Mouse (Mus musculus) left cerebral cortex, adult 2 months (tissue): Measurements from ENCODE around the gene Kif26b. TPM values are rescaled to one million over a fixed set of nuclear protein-coding genes. Genes with fewer than 3 reads are reported as not detected.

Experiments used
- DNase-seq, 2 experiments: peaks; one replicate each; pipeline ENCODE4 v3.0.0; 2021 to 2022; ENCODE audit warnings: low spot score in 2 of 2, mixed read lengths in 1 of 2; ENCODE audit errors: extremely low spot score in 1 of 2
- H3K27ac ChIP-seq: fragments of 200-600 bp; 2 replicates; pipeline ENCODE4 v1.8.1; 2022
- H3K4me3 ChIP-seq: fragments of 200-600 bp; 2 replicates; pipeline ENCODE4 v1.8.1; 2022
- CTCF ChIP-seq: fragments of 200-600 bp; IDR thresholded peaks from 2 replicates; pipeline ENCODE4 v1.8.1; 2022; ENCODE audit warnings: antibody characterized with exemption, mild to moderate bottlenecking, moderate library complexity
- intact Hi-C: fragments of 180-260 bp; cut with DNase I; formaldehyde crosslinking; loops from one replicate; pipeline ENCODE4 v1.15.1; 2025
- total RNA-seq, 2 experiments: library from RNA; stranded (reverse); gene quantifications; 2 replicates each; pipeline ENCODE4 v1.2.3; 2021

Kif26b gene
- total RNA-seq, 2 experiments from 2014 or later = 8.3 to 10.5 TPM

GRCm38 (mm10) chr1:178512323-178513031 lies 16.4 kb upstream of the Kif26b start:
- no peak for DNase-seq
- no peak for TF ChIP-seq CTCF
- no peak overlapping the region for H3K4me3 ChIP-seq
- no peak overlapping the region for H3K27ac ChIP-seq
- intact Hi-C loops = no loop called here

- H3K27ac ChIP-seq = no peak overlapping the region
- no peak for TF ChIP-seq CTCF
- no peak for DNase-seq
- H3K4me3 ChIP-seq = no peak overlapping the region
- intact Hi-C loops = no loop called here
These were observed 15.0 kb upstream of the Kif26b start for GRCm38 (mm10) chr1:178513954-178514353.

GRCm38 (mm10) chr1:178515839-178516238 lies 13.1 kb upstream of the Kif26b start:
- TF ChIP-seq CTCF = no peak
- no peak for DNase-seq
- H3K4me3 ChIP-seq = no peak overlapping the region
- intact Hi-C loops = no loop called here
- no peak overlapping the region for H3K27ac ChIP-seq

GRCm38 (mm10) chr1:178522389-178522788 lies 6.5 kb upstream of the Kif26b start:
- no peak for DNase-seq
- Histone ChIP-seq H3K4me3 (no peak overlapping the region), H3K27ac (no peak overlapping the region)
- TF ChIP-seq CTCF = no peak
- intact Hi-C loops = no loop called here

- Histone ChIP-seq H3K4me3 (no peak overlapping the region), H3K27ac (no peak overlapping the region)
- intact Hi-C loops = no loop called here
- TF ChIP-seq CTCF = no peak
- no peak for DNase-seq
These were observed 5.8 kb upstream of the Kif26b start for GRCm38 (mm10) chr1:178523152-178523551.

- intact Hi-C loops = loop anchor here (1.0 to 5.0 kb wide), 2 partner anchors 270 to 433 kb away; no protein-coding TSS in a partner anchor
- H3K27ac ChIP-seq = peak overlapping the region; percentile 50
These were observed 1.8 kb upstream of the Kif26b start for GRCm38 (mm10) chr1:178527185-178527546.

GRCm38 (mm10) chr1:178527547-178528361 lies 1.2 kb upstream of the Kif26b start:
- peak overlapping the region; percentile 58 for H3K4me3 ChIP-seq
- intact Hi-C loops = loop anchor here (1.0 to 5.0 kb wide), 4 partner anchors 161 to 615 kb away; no protein-coding TSS in a partner anchor
- DNase-seq = peak; percentile 46 to 60
- H3K27ac ChIP-seq = peak overlapping the region; percentile 50
- no peak for TF ChIP-seq CTCF

More at GRCm38 (mm10) chr1:178527185-178527546, 1.8 kb upstream of the Kif26b start:
- peak; percentile 75 for TF ChIP-seq CTCF
- peak overlapping the region; percentile 58 for H3K4me3 ChIP-seq
- DNase-seq = peak; percentile 67 to 72

GRCm38 (mm10) chr1:178529512-178530300 lies 781 bp downstream of the Kif26b start:
- peak overlapping the region; percentile 58 for H3K4me3 ChIP-seq
- DNase-seq = peak; percentile 28 to 37
- peak overlapping the region; percentile 79 for H3K27ac ChIP-seq
- peak; percentile 15 for TF ChIP-seq CTCF
- intact Hi-C loops = loop anchor here (1.0 to 5.0 kb wide), 3 partner anchors 159 to 948 kb away; no protein-coding TSS in a partner anchor

- intact Hi-C loops = loop anchor here (1.0 kb wide), 1 partner anchor 947 kb away; no protein-coding TSS in a partner anchor
- Histone ChIP-seq H3K27ac (peak overlapping the region; percentile 38; the same call in 1 of the 2 replicates), H3K4me3 (peak overlapping the region; percentile 58)
- peak; percentile 85 to 88 for DNase-seq
- peak; percentile 87 for TF ChIP-seq CTCF
These were observed 1.6 kb downstream of the Kif26b start for GRCm38 (mm10) chr1:178530301-178531078.

GRCm38 (mm10) chr1:178540247-178540646 lies 11.3 kb downstream of the Kif26b start:
- no peak for DNase-seq
- intact Hi-C loops = no loop called here
- no peak overlapping the region for H3K27ac ChIP-seq

GRCm38 (mm10) chr1:178542415-178542814 lies 13.5 kb downstream of the Kif26b start:
- H3K4me3 ChIP-seq = no peak overlapping the region
- DNase-seq = no peak
- no peak overlapping the region for H3K27ac ChIP-seq
- intact Hi-C loops = no loop called here
- no peak for TF ChIP-seq CTCF

More at GRCm38 (mm10) chr1:178540247-178540646, 11.3 kb downstream of the Kif26b start:
- no peak overlapping the region for H3K4me3 ChIP-seq
- no peak for TF ChIP-seq CTCF
